Mouse (Mus musculus) CD4-positive naive resting alpha-beta T cell, adult 76 days (primary cell): ENCODE data around the gene Olfr453. TPM values are rescaled to one million over a fixed set of nuclear protein-coding genes. Genes with fewer than 3 reads are reported as not detected.

Experiments
- total RNA-seq: library from RNA; stranded (reverse); gene quantifications from one replicate; pipeline ENCODE4 v1.2.4, GENCODE M21; 2023

Gene Olfr453
- total RNA-seq: not detected

DNA sequence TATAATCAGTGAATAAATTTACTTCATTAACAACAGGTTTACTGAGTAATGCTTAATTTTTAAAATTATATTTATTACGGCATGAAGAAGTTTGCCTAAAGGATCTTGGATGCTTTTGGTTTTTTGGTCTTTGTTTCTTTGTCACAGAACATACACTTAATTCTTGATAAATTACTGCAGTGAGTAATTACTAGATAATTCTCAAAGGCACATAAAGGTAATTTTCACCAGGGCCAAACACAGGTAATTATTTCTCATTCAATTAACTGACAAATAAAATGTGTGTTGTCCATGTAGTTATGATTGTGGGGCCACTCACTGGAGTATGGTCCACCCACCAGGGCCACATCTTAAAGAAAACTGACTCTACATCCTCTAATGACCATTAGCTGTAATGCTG, at the start of gene Olfr453:
Gene Olfr453 (plus strand): TSS at position 301 of the 400 bp plus-strand sequence.

DNA sequence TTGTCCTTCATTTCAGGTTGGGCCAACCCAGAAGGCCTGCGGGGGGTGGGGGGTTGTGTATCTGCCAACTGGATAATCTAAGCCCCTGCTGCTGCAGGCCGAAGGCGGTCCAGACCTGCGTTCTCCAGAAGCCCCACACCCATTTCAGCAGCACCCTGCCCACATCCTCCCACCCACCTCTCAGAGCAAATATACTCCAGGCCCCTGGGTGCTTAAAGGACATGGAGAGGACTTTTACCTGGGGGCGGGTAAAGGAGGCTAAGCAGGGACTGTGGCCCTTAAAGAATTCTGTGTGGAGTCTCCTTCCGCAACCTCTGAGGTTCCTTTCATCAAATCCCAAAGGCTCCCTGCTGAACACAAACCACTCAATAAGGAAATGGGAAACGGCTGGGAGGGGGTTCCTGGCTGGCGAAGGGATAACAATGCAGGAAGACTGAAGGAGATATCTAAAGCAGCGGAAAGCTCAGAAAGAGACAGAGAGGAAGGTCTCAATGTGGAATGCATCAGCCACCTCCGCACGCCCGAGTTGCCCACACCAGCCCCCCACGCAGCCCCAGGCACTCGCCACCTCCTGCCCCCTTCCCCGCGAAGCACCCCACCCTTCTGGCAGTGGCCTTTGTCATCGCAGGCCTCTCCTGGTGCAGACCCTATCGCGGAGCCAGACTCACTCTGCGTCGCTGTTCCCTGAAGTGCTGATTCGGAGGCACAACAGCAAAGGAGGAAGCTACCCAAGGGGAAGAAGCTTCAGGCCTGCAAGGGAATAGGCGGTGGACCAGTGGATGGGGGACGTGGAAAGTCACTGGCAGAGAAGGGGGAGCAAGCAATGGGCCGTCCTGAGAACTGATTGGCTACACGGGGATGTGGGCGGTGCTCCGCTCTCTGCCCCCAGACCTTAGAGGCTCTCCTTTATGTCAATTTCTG, 29.6 kb upstream of the Olfr453 start, which contains the start of gene Tcaf1:
Gene Tcaf1 (minus strand): TSS at position 798 of the 921 bp plus-strand sequence.

DNA sequence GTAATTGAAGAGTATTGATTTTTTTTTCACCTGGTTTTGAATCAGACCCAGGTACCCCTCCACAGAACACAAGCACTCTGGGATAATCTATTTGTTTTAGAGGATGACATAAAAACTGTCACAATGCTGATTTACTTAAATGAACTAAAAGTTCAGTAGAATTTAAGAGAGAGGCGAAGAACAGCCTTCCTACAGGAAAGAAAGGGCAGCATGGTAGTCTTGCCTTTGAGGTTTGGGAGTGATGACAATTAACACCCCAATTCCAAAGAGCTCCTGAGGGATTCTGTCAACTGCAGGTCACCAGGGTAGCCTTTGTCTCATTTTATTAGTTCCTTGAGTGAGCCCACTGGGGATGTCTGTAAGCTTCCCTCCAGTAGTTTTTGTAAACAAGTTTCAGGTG, 16.9 kb downstream of the Olfr453 start, which contains the start of gene Olfr38:
Gene Olfr38 (plus strand): TSS at position 301 of the 400 bp plus-strand sequence.

GRCm38 (mm10) chr6:42784793-42785192, 45.6 kb downstream of the Olfr453 start, which contains the start of gene Olfr452:
Gene Olfr452 (plus strand): TSS chr6:42785093.

Other genes starting within 250 kb of the Olfr453 start
- not detected for gene Olfr455, start 191.8 kb upstream of the Olfr453 start, total RNA-seq
- not detected for gene Tcaf3, start 141.7 kb upstream of the Olfr453 start, total RNA-seq
- not detected for gene Tcaf2, start 94.1 kb upstream of the Olfr453 start, total RNA-seq
- not detected for gene Tcaf1, start 29.3 kb upstream of the Olfr453 start, total RNA-seq
- not detected for gene Olfr38, start 17.0 kb downstream of the Olfr453 start, total RNA-seq
- not detected for gene Olfr452, start 45.7 kb downstream of the Olfr453 start, total RNA-seq
- not detected for gene Olfr450, start 72.6 kb downstream of the Olfr453 start, total RNA-seq
- not detected for gene Olfr449, start 95.0 kb downstream of the Olfr453 start, total RNA-seq
- gene Olfr448, start 151.1 kb downstream of the Olfr453 start, total RNA-seq: not detected
- gene Olfr447, start 169.5 kb downstream of the Olfr453 start, total RNA-seq: not detected
- not detected for gene Olfr446, start 182.0 kb downstream of the Olfr453 start, total RNA-seq
- not detected for gene Olfr444, start 209.7 kb downstream of the Olfr453 start, total RNA-seq